Mouse (Mus musculus) kidney, adult 2 months (tissue): ENCODE measurements around the gene Fam173a. TPM values are rescaled to one million over a fixed set of nuclear protein-coding genes. Genes with fewer than 3 reads are reported as not detected.

Experiments used
- DNase-seq: peaks from one replicate; pipeline ENCODE4 v3.0.0; 2021
- H3K27ac ChIP-seq: fragments of 200-500 bp; 2 replicates; pipeline ENCODE4 v1.5.1; 2012; ENCODE audit warnings: low read depth, low read length, control low read depth, inconsistent platforms; ENCODE audit not compliant: insufficient read depth
- H3K27me3 ChIP-seq: fragments of 200-500 bp; replicated peaks from 2 replicates; pipeline ENCODE4 v1.6.1; 2012; ENCODE audit warnings: mild to moderate bottlenecking, moderate library complexity, low read length, inconsistent platforms; ENCODE audit not compliant: control insufficient read depth, insufficient read depth
- H3K36me3 ChIP-seq: fragments of 200-500 bp; 2 replicates; pipeline ENCODE4 v1.6.1; 2012; ENCODE audit warnings: mild to moderate bottlenecking, moderate library complexity, low read length, inconsistent platforms; ENCODE audit not compliant: control insufficient read depth, insufficient read depth
- H3K4me1 ChIP-seq: fragments of 200-500 bp; 2 replicates; pipeline ENCODE4 v1.6.1; 2011; ENCODE audit warnings: low read length; ENCODE audit not compliant: control insufficient read depth, insufficient read depth
- H3K4me3 ChIP-seq: fragments of 200-500 bp; 2 replicates; pipeline ENCODE4 v1.5.1; 2011; ENCODE audit warnings: mild to moderate bottlenecking, low read depth, low read length, control low read depth; ENCODE audit not compliant: insufficient read depth
- CTCF ChIP-seq: fragments of 200-500 bp; conservative IDR thresholded peaks from 2 replicates; pipeline ENCODE4 v1.5.1; 2011; ENCODE audit warnings: low read depth, mild to moderate bottlenecking, control low read depth, low read length, moderate library complexity, mixed read lengths; ENCODE audit not compliant: insufficient read depth, insufficient read length
- POLR2A ChIP-seq: fragments of 200-500 bp; IDR thresholded peaks from one replicate; pipeline ENCODE4 v1.6.1; 2011; ENCODE audit warnings: low read depth, low read length, control low read depth
- WGBS: fragments of 180-500 bp; shearing (Covaris S2); methylation state at CpG from one replicate; pipeline ENCODE4 v1.1.7; 2018; 5-methylcytosine and 5-hydroxymethylcytosine counted together
- polyA plus RNA-seq: library from polyadenylated mRNA; depleted of rRNA; stranded (reverse); fragments of >200 nt; gene quantifications from 2 replicates; pipeline ENCODE4 v1.2.3, GENCODE M21; 2012

The Fam173a gene
- polyA plus RNA-seq, 1 experiment: 158 TPM

GRCm38 (mm10) chr17:25773549-25774120 is 19.1 kb downstream of the Fam173a start, which contains the start of gene Narfl:
Gene Narfl (plus strand): TSS chr17:25773776.
- Histone ChIP-seq H3K27me3 (no peaks in the 10 kb centered on the region), H3K4me1 (peaks cover 4% of the 10 kb centered on the region; the same call in 1 of the 2 replicates), H3K4me3 (peak within 1 kb of the TSS; percentile 72), H3K27ac (peak within 1 kb of the TSS; percentile 63), H3K36me3 (no peaks in the 10 kb centered on the region)
- under 1% methylated on average over 37 of the region's 37 CpGs for WGBS
- peak; percentile 96 for TF ChIP-seq CTCF
- peak; percentile 65 for TF ChIP-seq POLR2A
- DNase-seq: peak; percentile 98

- WGBS: 45% methylated on average over 9 of the region's 9 CpGs
- TF ChIP-seq CTCF (no peak), POLR2A (no peak)
- Histone ChIP-seq H3K36me3 (no peaks in the 10 kb centered on the region), H3K27me3 (no peaks in the 10 kb centered on the region), H3K4me3 (no peak overlapping the region), H3K4me1 (0 out of 2 replicates have a peak, but pooled peaks cover 3% of the 10 kb centered on the region), H3K27ac (no peak overlapping the region)
- DNase-seq: no peak
Observed at GRCm38 (mm10) chr17:25769331-25769730, 23.4 kb downstream of the Fam173a start.

- H3K27me3 ChIP-seq: no peaks in the 10 kb centered on the region
- DNase-seq: no peak
- no peak for TF ChIP-seq POLR2A
- no peak for TF ChIP-seq CTCF
- no peak overlapping the region for H3K27ac ChIP-seq
- 62% methylated on average over 5 of the region's 5 CpGs for WGBS
- H3K4me3 ChIP-seq: no peak overlapping the region
- H3K4me1 ChIP-seq: no peaks in the 10 kb centered on the region
- H3K36me3 ChIP-seq: no peaks in the 10 kb centered on the region
Observed at GRCm38 (mm10) chr17:25765886-25766285, 26.8 kb downstream of the Fam173a start.

GRCm38 (mm10) chr17:25762591-25762990 is 30.1 kb downstream of the Fam173a start:
- no peaks in the 10 kb centered on the region for H3K27me3 ChIP-seq
- no peak for TF ChIP-seq CTCF
- WGBS: 43% methylated on average over 3 of the region's 3 CpGs
- H3K4me3 ChIP-seq: no peak overlapping the region
- DNase-seq: no peak
- H3K36me3 ChIP-seq: no peaks in the 10 kb centered on the region
- H3K4me1 ChIP-seq: no peaks in the 10 kb centered on the region
- no peak overlapping the region for H3K27ac ChIP-seq

GRCm38 (mm10) chr17:25761561-25761970 is 31.1 kb downstream of the Fam173a start:
- no peak for DNase-seq
- Histone ChIP-seq H3K27me3 (no peaks in the 10 kb centered on the region), H3K4me3 (no peak overlapping the region), H3K4me1 (no peaks in the 10 kb centered on the region), H3K36me3 (no peaks in the 10 kb centered on the region), H3K27ac (no peak overlapping the region)
- TF ChIP-seq POLR2A: no peak
- no peak for TF ChIP-seq CTCF
- WGBS: 56% methylated on average over 4 of the region's 4 CpGs

- WGBS: 68% methylated on average over 8 of the region's 8 CpGs
- H3K36me3 ChIP-seq: no peaks in the 10 kb centered on the region
- H3K27ac ChIP-seq: no peak overlapping the region
- no peak overlapping the region for H3K4me3 ChIP-seq
- TF ChIP-seq POLR2A (no peak), CTCF (no peak)
- DNase-seq: no peak
- H3K27me3 ChIP-seq: no peaks in the 10 kb centered on the region
- H3K4me1 ChIP-seq: no peaks in the 10 kb centered on the region
Observed at GRCm38 (mm10) chr17:25760148-25760547, 32.6 kb downstream of the Fam173a start.

GRCm38 (mm10) chr17:25757691-25758090 is 35.0 kb downstream of the Fam173a start:
- no peak for TF ChIP-seq POLR2A
- no peak for TF ChIP-seq CTCF
- no peaks in the 10 kb centered on the region for H3K36me3 ChIP-seq
- 45% methylated on average over 3 of the region's 3 CpGs for WGBS
- H3K27ac ChIP-seq: no peak overlapping the region
- DNase-seq: no peak
- H3K4me1 ChIP-seq: no peaks in the 10 kb centered on the region
- no peak overlapping the region for H3K4me3 ChIP-seq
- no peaks in the 10 kb centered on the region for H3K27me3 ChIP-seq
